Mouse (Mus musculus) mouse trophoblast stem cell (cell line): Measurements from ENCODE around the gene Shroom1.

ENCODE experiments used
- in situ Hi-C, 2 experiments: fragments of 300-500 bp; cut with MseI, MboI; formaldehyde crosslinking; loops; 2 replicates in 1 of 2; 3 replicates in 1 of 2; pipeline ENCODE4 v1.15.1; 2025

Shroom1 gene

DNA sequence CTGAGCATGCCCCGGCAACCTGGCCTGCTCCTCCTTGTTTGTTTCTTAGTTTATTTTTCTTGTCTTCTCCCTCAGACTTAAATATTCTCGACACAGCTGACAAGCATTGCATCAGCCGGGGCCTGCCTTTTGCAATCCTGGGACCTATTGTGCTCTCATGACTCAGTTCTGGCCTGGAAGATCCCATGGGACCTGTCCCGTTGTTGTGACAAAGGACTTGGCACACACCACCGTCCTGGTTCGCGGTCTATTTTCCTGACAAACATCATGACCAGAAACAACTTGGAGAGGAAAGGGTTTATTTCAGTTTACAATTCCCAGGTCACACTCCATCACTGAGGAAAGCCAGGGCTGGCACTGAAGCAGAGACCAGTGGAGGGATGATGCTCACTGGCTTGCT lies 51.1 kb downstream of the Shroom1 start:
- in situ Hi-C loops = no loop called here

DNA sequence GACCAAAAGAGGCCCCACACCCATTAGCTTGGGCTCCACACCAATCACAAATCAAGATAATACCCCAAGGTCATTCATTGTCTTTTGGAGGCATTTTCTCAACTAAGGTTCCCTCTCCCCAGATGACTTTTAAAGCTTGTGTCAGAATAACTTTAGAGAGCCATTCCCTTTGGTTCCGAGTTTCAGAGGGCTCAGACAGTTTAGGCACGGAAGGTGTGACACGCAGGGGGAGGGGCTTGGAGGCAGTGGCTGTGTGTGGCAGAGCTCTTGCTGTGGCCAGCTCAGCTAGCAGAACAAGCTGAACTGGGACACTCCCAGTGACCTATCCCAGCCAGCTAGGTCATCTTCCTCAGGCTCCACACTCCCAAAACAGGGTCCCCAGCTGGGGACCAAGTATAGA lies 51.6 kb downstream of the Shroom1 start:
- in situ Hi-C loops = no loop called here

DNA sequence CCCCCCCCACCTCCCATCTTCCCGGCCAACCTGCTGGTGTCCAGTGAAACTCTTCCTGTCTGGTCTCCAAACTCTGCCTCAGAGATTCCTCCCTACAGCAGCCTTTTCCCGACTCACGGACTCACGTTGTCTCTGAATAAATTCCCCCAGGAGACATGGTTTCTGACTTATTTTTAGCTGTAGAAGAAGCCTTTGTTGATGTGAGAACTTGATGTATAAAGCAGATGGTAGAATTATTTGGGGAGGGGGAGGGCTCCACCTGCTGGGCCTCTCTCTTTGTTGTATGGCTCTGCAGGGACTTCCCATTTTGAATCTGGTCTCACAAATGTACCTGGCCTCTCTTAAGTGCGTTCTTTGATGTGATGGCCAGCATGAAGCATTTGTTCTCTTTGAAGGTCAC lies 53.3 kb downstream of the Shroom1 start:
- in situ Hi-C loops = no loop called here

DNA sequence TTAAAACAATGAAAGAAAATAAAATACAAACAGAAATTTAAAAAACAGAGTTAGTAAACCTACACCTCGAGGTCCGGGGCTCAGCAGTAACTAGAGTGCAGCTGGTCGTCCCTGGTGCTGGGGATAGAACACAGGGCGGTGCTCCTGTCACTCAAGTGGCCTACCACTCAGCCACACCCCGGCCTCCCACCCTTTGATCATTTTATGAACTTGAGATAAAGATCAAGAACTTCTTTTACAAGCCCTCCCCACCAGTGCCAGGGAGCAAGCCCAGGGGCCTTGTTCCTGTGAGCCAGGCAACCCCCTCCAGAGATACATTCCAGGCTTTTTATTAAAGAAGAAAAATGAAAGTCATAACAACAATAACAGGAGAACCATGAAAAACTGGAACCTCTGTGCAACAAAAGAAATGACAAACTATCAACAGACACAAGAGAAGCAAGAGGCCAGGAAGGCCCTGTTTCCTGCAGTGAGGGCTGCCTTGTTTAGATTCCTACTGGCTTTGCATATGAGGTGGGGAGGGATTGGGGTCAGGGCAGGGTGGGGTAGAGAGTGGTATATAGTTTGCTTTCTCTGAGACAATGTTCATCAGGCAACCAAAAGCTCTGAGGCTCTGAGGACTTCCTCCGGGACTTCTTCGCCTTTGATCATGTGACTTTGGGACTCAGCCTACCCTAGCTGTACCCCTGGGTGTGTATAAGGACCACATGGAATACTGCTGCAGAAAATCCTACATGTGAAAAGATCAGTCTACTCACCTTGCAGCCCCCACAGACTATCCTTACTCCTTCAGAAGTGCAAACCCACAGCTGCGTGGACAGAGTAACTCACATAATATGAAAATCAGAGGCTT lies 60.0 kb downstream of the Shroom1 start:
- in situ Hi-C loops = no loop called here
